Mouse (Mus musculus) stomach, embryonic 16.5 days (tissue): Measurements from ENCODE around the gene Pacs2. TPM values are rescaled to one million over a fixed set of nuclear protein-coding genes. Genes with fewer than 3 reads are reported as not detected.

ENCODE experiments used
- ATAC-seq: fragments of 200-750 bp; cut with Nextera tagmentation; 2 replicates; pipeline ENCODE4 v1.8.0; 2017; ENCODE audit warnings: moderate number of reproducible peaks, moderate TSS enrichment; ENCODE audit not compliant: insufficient read depth, low FRiP score
- H3K27ac ChIP-seq: fragments of 300-500 bp; sonication (generic); 2 replicates; pipeline ENCODE4 v1.5.1; 2014; ENCODE audit warnings: low read length
- H3K27me3 ChIP-seq: fragments of 300-500 bp; sonication (generic); 2 replicates; pipeline ENCODE4 v1.6.1; 2014; ENCODE audit warnings: low read length, control low read depth, mixed read lengths; ENCODE audit not compliant: control insufficient read depth, insufficient read depth
- H3K36me3 ChIP-seq: fragments of 300-500 bp; sonication (generic); 2 replicates; pipeline ENCODE4 v1.6.1; 2014; ENCODE audit warnings: low read length; ENCODE audit not compliant: control insufficient read depth, insufficient read depth
- H3K4me1 ChIP-seq: fragments of 300-500 bp; sonication (generic); 2 replicates; pipeline ENCODE4 v1.6.1; 2014; ENCODE audit warnings: low read length, control low read depth, mixed read lengths; ENCODE audit not compliant: control insufficient read depth, insufficient read depth
- H3K4me2 ChIP-seq: fragments of 300-500 bp; sonication (generic); 2 replicates; pipeline ENCODE4 v1.6.1; 2014; ENCODE audit warnings: low read depth, low read length, mixed read lengths
- H3K4me3 ChIP-seq: fragments of 300-500 bp; sonication (generic); replicated peaks from 2 replicates; pipeline ENCODE4 v1.5.1; 2014; ENCODE audit warnings: mild to moderate bottlenecking, low read length
- H3K9ac ChIP-seq: fragments of 300-500 bp; sonication (generic); 2 replicates; pipeline ENCODE4 v1.6.1; 2014; ENCODE audit warnings: low read length
- H3K9me3 ChIP-seq: fragments of 300-500 bp; sonication (generic); replicated peaks from 2 replicates; pipeline ENCODE4 v1.6.1; 2016; ENCODE audit warnings: low read length, control low read depth; ENCODE audit not compliant: control insufficient read depth
- WGBS: fragments of 180-500 bp; shearing (Covaris S2); extraction: QIAGEN DNeasy Blood & Tissue Kit; methylation state at CpG from one replicate; pipeline ENCODE4 v1.1.7; 2014; 5-methylcytosine and 5-hydroxymethylcytosine counted together
- polyA plus RNA-seq: library from polyadenylated mRNA; unstranded; fragments of >200 nt; fragmentation: Nextera tagmentation; extraction: Ambion mirVana; gene quantifications from 2 replicates; pipeline ENCODE4 v1.2.1, GENCODE M21; 2015

Gene Pacs2
- polyA plus RNA-seq, 1 experiment from 2014 or later = 11.2 TPM

- H3K4me1 ChIP-seq = 0 out of 2 replicates have a peak, but pooled peaks cover 8% of the 10 kb centered on the region
- no peak overlapping the region for H3K4me3 ChIP-seq
- no peaks in the 10 kb centered on the region for H3K9me3 ChIP-seq
- 69% methylated on average over 9 of the region's 9 CpGs for WGBS
- no peak for ATAC-seq
- no peaks in the 10 kb centered on the region for H3K27me3 ChIP-seq
- no peak overlapping the region for H3K9ac ChIP-seq
- no peak overlapping the region for H3K27ac ChIP-seq
- H3K36me3 ChIP-seq = no peaks in the 10 kb centered on the region
- H3K4me2 ChIP-seq = no peak overlapping the region
Observed at GRCm38 (mm10) chr12:113030993-113031392, 16.7 kb downstream of the Pacs2 start.

- H3K4me1 ChIP-seq = 0 out of 2 replicates have a peak, but pooled peaks cover 8% of the 10 kb centered on the region
- H3K36me3 ChIP-seq = no peaks in the 10 kb centered on the region
- 71% methylated on average over 6 of the region's 6 CpGs for WGBS
- no peaks in the 10 kb centered on the region for H3K27me3 ChIP-seq
- H3K4me3 ChIP-seq = no peak overlapping the region
- H3K9me3 ChIP-seq = no peaks in the 10 kb centered on the region
- H3K4me2 ChIP-seq = no peak overlapping the region
- no peak overlapping the region for H3K9ac ChIP-seq
- H3K27ac ChIP-seq = no peak overlapping the region
- ATAC-seq = no peak
Observed at GRCm38 (mm10) chr12:113031441-113031840, 17.1 kb downstream of the Pacs2 start.

- no peak for ATAC-seq
- H3K27ac ChIP-seq = no peak overlapping the region
- no peak overlapping the region for H3K4me2 ChIP-seq
- no peaks in the 10 kb centered on the region for H3K9me3 ChIP-seq
- no peak overlapping the region for H3K4me3 ChIP-seq
- no peaks in the 10 kb centered on the region for H3K36me3 ChIP-seq
- no peak overlapping the region for H3K9ac ChIP-seq
- H3K4me1 ChIP-seq = 0 out of 2 replicates have a peak, but pooled peaks cover 8% of the 10 kb centered on the region
- no peaks in the 10 kb centered on the region for H3K27me3 ChIP-seq
- WGBS = 71% methylated on average over 11 of the region's 11 CpGs
Observed at GRCm38 (mm10) chr12:113032296-113033250, 18.3 kb downstream of the Pacs2 start.

DNA sequence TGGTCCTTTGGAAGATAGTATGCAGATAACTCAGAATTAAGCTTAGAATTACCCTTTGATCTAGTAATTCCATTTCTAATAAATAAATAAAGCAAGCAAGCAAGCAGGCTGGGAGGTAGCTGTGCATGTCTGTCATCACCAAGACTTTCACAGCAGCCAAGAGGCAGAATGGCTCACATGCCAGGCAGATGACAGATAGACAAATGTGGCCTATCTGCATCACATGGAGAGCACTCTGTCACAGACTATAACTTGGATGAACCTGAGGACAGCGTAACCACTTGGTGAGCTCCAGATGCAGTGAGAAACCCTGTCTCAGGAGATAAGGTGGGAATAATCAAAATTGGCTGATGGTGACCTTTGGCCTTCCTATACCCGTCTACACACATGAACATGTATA is 20.8 kb downstream of the Pacs2 start:
- Histone ChIP-seq H3K4me2 (no peak overlapping the region), H3K9ac (no peak overlapping the region), H3K4me1 (no peaks in the 10 kb centered on the region), H3K27ac (no peak overlapping the region), H3K4me3 (no peak overlapping the region), H3K9me3 (no peaks in the 10 kb centered on the region), H3K27me3 (no peaks in the 10 kb centered on the region), H3K36me3 (no peaks in the 10 kb centered on the region)
- 76% methylated on average over 2 of the region's 2 CpGs for WGBS
- no peak for ATAC-seq

GRCm38 (mm10) chr12:113036996-113037395 is 22.7 kb downstream of the Pacs2 start:
- no peak overlapping the region for H3K4me2 ChIP-seq
- no peaks in the 10 kb centered on the region for H3K27me3 ChIP-seq
- peaks cover 5% of the 10 kb centered on the region for H3K4me1 ChIP-seq
- H3K4me3 ChIP-seq = no peak overlapping the region
- 82% methylated on average over 4 of the region's 4 CpGs for WGBS
- H3K9me3 ChIP-seq = no peaks in the 10 kb centered on the region
- H3K36me3 ChIP-seq = no peaks in the 10 kb centered on the region
- no peak overlapping the region for H3K9ac ChIP-seq
- ATAC-seq = no peak
- H3K27ac ChIP-seq = no peak overlapping the region

DNA sequence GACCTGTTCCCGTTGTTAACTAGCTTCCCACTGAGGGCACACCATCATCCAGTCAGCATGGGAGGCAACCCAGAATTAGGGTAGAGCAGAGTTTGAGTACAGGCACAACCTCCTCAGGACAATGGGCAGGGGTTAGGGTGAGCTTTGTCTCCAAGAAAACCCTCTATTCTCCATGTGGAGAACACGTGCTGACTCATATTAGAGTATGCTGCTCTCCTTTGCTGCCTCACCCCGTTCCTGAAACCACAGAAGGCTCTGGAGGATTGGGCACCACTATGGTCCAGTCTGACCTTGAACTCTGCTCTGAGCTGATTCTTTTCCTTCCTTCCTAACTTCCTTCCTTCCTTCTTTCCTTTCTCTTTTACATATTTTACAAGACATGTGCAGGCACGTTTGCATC is 24.1 kb downstream of the Pacs2 start:
- Histone ChIP-seq H3K27me3 (no peaks in the 10 kb centered on the region), H3K36me3 (no peaks in the 10 kb centered on the region), H3K4me3 (no peak overlapping the region), H3K9ac (no peak overlapping the region), H3K4me2 (no peak overlapping the region), H3K9me3 (no peaks in the 10 kb centered on the region), H3K27ac (no peak overlapping the region), H3K4me1 (peaks cover 5% of the 10 kb centered on the region)
- no peak for ATAC-seq
- WGBS = 84% methylated on average over 4 of the region's 4 CpGs

- 64% methylated on average over 15 of the region's 15 CpGs for WGBS
- H3K27ac ChIP-seq = no peak overlapping the region
- ATAC-seq = no peak
Observed at GRCm38 (mm10) chr12:113041481-113042439, 27.5 kb downstream of the Pacs2 start.

DNA sequence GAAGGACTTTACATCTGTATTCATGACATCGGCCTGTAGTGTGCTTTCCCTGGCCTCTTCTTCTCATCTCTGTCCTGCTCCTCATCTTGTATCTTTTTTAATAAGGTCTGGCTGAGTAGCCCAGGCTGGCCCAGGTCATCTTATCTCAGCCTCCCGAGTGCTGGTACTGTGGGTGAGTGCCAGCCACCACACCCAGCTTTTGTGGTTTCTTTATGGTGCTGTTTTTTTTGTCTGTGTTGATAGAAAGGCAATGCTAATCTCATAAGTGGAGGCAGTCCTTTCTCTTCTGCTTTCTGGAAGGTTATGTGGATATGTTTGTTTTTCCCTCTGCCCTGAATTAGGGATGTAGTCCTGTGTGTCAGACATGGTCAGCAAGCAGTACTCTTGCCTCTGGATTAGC is 28.2 kb downstream of the Pacs2 start:
- Histone ChIP-seq H3K4me2 (no peak overlapping the region), H3K4me3 (no peak overlapping the region), H3K27me3 (no peaks in the 10 kb centered on the region), H3K36me3 (no peaks in the 10 kb centered on the region), H3K27ac (no peak overlapping the region), H3K4me1 (peaks cover 5% of the 10 kb centered on the region), H3K9ac (no peak overlapping the region), H3K9me3 (no peaks in the 10 kb centered on the region)
- ATAC-seq = no peak
- 70% methylated on average over 2 of the region's 2 CpGs for WGBS

More at GRCm38 (mm10) chr12:113041481-113042439, 27.5 kb downstream of the Pacs2 start:
- Histone ChIP-seq H3K9me3 (no peaks in the 10 kb centered on the region), H3K4me3 (no peak overlapping the region), H3K36me3 (no peaks in the 10 kb centered on the region), H3K9ac (no peak overlapping the region), H3K27me3 (no peaks in the 10 kb centered on the region), H3K4me2 (no peak overlapping the region), H3K4me1 (peaks cover 5% of the 10 kb centered on the region)
